Mouse (Mus musculus): ENCODE data around the gene Prap1. TPM values are rescaled to one million over a fixed set of nuclear protein-coding genes. Genes with fewer than 3 reads are reported as not detected.

Prap1 gene
- polyA plus RNA-seq, 1 experiment from 2014 or later: 9.5 TPM

DNA sequence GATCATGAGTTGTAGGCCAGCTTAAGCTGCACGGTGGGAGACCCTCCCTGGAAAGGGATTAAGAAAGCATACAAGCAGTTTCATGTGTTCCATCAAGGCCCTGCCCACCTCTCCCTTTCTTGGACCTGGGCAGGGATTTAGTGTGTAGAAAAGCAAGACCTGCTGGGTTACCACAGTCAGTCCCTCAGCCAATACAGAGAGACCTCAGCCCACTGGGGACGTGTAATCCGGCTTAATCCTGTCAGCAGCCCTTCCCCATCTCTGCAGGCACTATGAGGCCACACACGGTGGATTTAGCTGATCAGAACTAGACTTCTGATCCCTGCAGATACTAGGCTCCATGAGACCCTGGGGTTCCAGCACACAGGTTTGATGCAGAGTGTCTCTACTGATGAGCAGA, 33.6 kb upstream of the Prap1 start:
- no peak overlapping the region for H3K9ac ChIP-seq (ENCODE audit: low read depth, low read length)
- H3K9me3 ChIP-seq (replicated peaks; ENCODE audit: control insufficient read depth, low read length): no peaks in the 10 kb centered on the region
- H3K4me2 ChIP-seq (ENCODE audit: low read depth, low read length): no peak overlapping the region
- 27% methylated on average over 4 of the region's 4 CpGs for whole genome bisulfite sequencing (ENCODE audit: insufficient replicate concordance)
- H3K27ac ChIP-seq (ENCODE audit: low read length): no peak overlapping the region
- peaks cover 74% of the 10 kb centered on the region for H3K27me3 ChIP-seq (ENCODE audit: control insufficient read depth, insufficient read depth, low read depth, low read length)
- H3K36me3 ChIP-seq (ENCODE audit: control insufficient read depth, insufficient read depth): no peaks in the 10 kb centered on the region
- no peak overlapping the region for H3K4me3 ChIP-seq (ENCODE audit: low read depth, low read length)
- ATAC-seq (ENCODE audit: low read depth): no peak
- no peaks in the 10 kb centered on the region for H3K4me1 ChIP-seq (ENCODE audit: control insufficient read depth, low read depth, low read length)

DNA sequence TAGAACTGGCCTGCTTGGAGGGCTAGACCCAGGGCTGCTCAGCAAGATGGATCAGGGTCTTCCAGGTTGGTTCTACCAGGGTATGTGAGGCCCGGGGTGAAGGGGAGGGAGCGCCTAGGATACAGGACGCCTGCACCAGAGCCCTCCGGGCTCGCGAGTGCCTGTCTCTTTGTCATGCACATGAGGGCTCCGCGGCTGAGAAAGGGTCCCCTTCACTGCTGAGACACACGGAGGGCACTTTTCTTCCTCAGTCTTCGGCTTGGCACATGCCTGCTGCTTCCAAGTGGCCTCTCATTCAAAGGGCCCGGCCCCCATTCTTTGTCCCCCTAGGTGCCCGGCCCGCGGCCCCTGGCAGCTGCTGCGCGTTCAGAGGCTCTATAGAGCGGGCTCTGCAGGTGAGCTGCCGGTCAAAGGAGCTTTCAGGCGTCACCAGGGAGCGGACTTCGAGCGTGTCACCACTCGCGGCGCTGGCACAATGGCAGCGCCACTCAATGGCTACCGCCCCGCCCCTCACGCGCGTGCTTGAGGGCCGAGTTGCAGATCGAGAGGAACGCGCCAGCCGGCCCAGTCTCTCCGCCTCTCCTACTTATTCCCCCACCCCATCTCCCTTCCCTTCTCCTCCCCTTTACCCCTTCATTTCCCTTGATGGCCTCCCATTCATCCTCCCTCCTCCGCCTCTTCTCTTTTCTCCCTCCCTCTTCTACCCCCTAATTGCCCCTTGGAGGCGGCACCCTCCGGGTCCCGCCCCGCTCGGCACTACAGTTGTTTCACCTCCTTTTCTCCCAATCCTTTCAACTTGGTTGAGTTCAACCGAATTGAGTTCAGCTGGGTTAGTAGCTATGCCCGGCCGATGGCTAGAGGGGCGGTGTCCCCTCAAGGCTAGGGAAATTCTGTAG, 32.0 kb upstream of the Prap1 start:
- Histone ChIP-seq H3K4me1 (ENCODE audit: control insufficient read depth, low read depth, low read length) (no peaks in the 10 kb centered on the region), H3K4me2 (ENCODE audit: low read depth, low read length) (no peak overlapping the region), H3K9me3 (replicated peaks; ENCODE audit: control insufficient read depth, low read length) (no peaks in the 10 kb centered on the region), H3K4me3 (ENCODE audit: low read depth, low read length) (no peak overlapping the region), H3K27me3 (ENCODE audit: control insufficient read depth, insufficient read depth, low read depth, low read length) (peaks cover 70% of the 10 kb centered on the region), H3K27ac (ENCODE audit: low read length) (no peak overlapping the region), H3K36me3 (ENCODE audit: control insufficient read depth, insufficient read depth) (no peaks in the 10 kb centered on the region), H3K9ac (ENCODE audit: low read depth, low read length) (no peak overlapping the region)
- 3% methylated on average over 44 of the region's 47 CpGs for WGBS (ENCODE audit: insufficient replicate concordance)
- no peak for ATAC-seq (ENCODE audit: low read depth)

DNA sequence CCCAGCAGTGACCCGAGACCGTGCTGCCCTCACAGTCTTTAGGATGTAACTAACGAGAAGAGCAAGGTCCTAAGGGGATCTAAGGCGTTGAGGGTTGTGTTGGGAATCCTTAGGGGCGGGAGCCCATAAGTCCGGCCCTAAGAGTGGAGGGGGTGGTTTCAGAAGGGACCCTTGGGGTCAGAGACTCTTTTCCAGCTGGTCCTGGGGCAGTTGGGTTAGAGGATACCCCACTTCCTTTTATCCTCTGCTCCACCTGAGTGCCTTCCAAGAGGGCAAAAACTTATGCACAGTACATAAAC, 31.4 kb upstream of the Prap1 start:
- Histone ChIP-seq H3K27ac (ENCODE audit: low read length) (no peak overlapping the region), H3K4me1 (ENCODE audit: control insufficient read depth, low read depth, low read length) (no peaks in the 10 kb centered on the region), H3K9me3 (replicated peaks; ENCODE audit: control insufficient read depth, low read length) (no peaks in the 10 kb centered on the region), H3K4me3 (ENCODE audit: low read depth, low read length) (no peak overlapping the region), H3K27me3 (ENCODE audit: control insufficient read depth, insufficient read depth, low read depth, low read length) (peaks cover 64% of the 10 kb centered on the region), H3K9ac (ENCODE audit: low read depth, low read length) (no peak overlapping the region), H3K4me2 (ENCODE audit: low read depth, low read length) (no peak overlapping the region), H3K36me3 (ENCODE audit: control insufficient read depth, insufficient read depth) (no peaks in the 10 kb centered on the region)
- ATAC-seq (ENCODE audit: low read depth): no peak
- WGBS (ENCODE audit: insufficient replicate concordance): 5% methylated on average over 6 of the region's 6 CpGs

DNA sequence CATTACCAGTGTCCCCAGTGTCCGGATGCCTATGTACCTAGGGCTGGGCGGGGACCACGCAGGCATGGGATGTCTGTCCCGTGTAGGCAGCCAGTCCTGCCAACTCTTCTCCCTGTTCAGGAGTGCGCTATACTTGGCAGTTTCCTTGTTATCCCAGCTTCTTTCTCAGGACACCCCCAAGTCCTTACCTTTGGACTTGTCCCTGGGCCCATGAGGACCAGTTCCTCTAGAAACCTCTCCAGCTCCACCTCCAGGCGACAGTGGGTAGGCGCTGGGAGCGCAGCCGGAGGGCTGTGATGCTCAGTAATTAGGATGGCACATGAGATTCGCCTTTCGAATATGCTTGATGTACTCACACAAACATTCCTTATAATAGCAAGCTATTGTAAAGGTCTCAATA, 30.9 kb upstream of the Prap1 start:
- H3K4me3 ChIP-seq (ENCODE audit: low read depth, low read length): no peak overlapping the region
- peaks cover 58% of the 10 kb centered on the region for H3K27me3 ChIP-seq (ENCODE audit: control insufficient read depth, insufficient read depth, low read depth, low read length)
- H3K9me3 ChIP-seq (replicated peaks; ENCODE audit: control insufficient read depth, low read length): no peaks in the 10 kb centered on the region
- no peaks in the 10 kb centered on the region for H3K4me1 ChIP-seq (ENCODE audit: control insufficient read depth, low read depth, low read length)
- H3K27ac ChIP-seq (ENCODE audit: low read length): no peak overlapping the region
- no peak for ATAC-seq (ENCODE audit: low read depth)
- no peak overlapping the region for H3K4me2 ChIP-seq (ENCODE audit: low read depth, low read length)
- H3K36me3 ChIP-seq (ENCODE audit: control insufficient read depth, insufficient read depth): no peaks in the 10 kb centered on the region
- H3K9ac ChIP-seq (ENCODE audit: low read depth, low read length): no peak overlapping the region
- 20% methylated on average over 11 of the region's 11 CpGs for WGBS (ENCODE audit: insufficient replicate concordance)

DNA sequence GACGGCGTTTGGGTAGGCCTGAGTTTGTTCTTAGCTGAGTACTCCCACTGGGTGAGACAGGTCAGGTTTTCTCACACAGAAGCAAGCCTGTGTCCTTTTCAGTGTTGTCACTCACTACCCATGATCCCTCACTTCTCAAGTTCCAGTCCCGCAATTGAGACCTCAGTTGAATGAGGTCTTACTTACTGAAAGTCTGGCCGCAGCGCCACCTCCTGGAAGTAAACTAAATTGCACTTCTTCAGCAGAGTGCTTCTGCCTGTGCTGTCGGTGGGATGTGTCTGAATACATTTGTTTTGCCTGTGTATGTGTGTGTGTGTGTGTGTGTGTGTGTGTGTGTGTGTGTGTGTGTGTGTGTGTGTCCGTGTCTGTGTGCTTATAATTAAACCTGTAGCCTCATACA, 30.1 kb upstream of the Prap1 start:
- no peaks in the 10 kb centered on the region for H3K4me1 ChIP-seq (ENCODE audit: control insufficient read depth, low read depth, low read length)
- no peak overlapping the region for H3K9ac ChIP-seq (ENCODE audit: low read depth, low read length)
- H3K27ac ChIP-seq (ENCODE audit: low read length): no peak overlapping the region
- H3K4me3 ChIP-seq (ENCODE audit: low read depth, low read length): no peak overlapping the region
- ATAC-seq (ENCODE audit: low read depth): no peak
- H3K27me3 ChIP-seq (ENCODE audit: control insufficient read depth, insufficient read depth, low read depth, low read length): peaks cover 50% of the 10 kb centered on the region
- WGBS (ENCODE audit: insufficient replicate concordance): 22% methylated on average over 7 of the region's 7 CpGs
- H3K9me3 ChIP-seq (replicated peaks; ENCODE audit: control insufficient read depth, low read length): no peaks in the 10 kb centered on the region
- H3K36me3 ChIP-seq (ENCODE audit: control insufficient read depth, insufficient read depth): no peaks in the 10 kb centered on the region
- H3K4me2 ChIP-seq (ENCODE audit: low read depth, low read length): no peak overlapping the region

DNA sequence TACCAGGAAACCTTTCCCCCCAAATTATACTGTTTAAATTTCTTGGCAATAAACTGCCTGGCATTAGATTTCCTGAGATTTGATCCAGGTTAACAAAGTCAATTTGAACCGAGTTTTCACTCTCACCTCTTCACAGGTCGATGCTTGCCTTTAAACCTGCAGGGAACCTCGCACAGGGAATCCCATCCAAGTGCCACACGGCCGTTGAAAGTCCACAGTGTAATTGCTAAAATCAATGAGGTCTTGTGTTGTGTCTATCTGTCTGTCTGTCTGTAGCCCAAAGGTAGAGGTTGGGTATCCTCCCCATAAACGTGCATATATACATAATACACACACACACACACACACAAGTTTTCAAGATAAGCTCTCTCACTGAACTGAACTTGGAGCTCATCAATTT, 25.8 kb upstream of the Prap1 start:
- H3K4me3 ChIP-seq (ENCODE audit: low read depth, low read length): no peak overlapping the region
- WGBS (ENCODE audit: insufficient replicate concordance): 46% methylated on average over 6 of the region's 6 CpGs
- H3K9me3 ChIP-seq (replicated peaks; ENCODE audit: control insufficient read depth, low read length): no peaks in the 10 kb centered on the region
- no peaks in the 10 kb centered on the region for H3K4me1 ChIP-seq (ENCODE audit: control insufficient read depth, low read depth, low read length)
- peaks cover 7% of the 10 kb centered on the region for H3K27me3 ChIP-seq (ENCODE audit: control insufficient read depth, insufficient read depth, low read depth, low read length)
- H3K36me3 ChIP-seq (ENCODE audit: control insufficient read depth, insufficient read depth): no peaks in the 10 kb centered on the region
- H3K9ac ChIP-seq (ENCODE audit: low read depth, low read length): no peak overlapping the region
- no peak for ATAC-seq (ENCODE audit: low read depth)
- no peak overlapping the region for H3K4me2 ChIP-seq (ENCODE audit: low read depth, low read length)
- no peak overlapping the region for H3K27ac ChIP-seq (ENCODE audit: low read length)

DNA sequence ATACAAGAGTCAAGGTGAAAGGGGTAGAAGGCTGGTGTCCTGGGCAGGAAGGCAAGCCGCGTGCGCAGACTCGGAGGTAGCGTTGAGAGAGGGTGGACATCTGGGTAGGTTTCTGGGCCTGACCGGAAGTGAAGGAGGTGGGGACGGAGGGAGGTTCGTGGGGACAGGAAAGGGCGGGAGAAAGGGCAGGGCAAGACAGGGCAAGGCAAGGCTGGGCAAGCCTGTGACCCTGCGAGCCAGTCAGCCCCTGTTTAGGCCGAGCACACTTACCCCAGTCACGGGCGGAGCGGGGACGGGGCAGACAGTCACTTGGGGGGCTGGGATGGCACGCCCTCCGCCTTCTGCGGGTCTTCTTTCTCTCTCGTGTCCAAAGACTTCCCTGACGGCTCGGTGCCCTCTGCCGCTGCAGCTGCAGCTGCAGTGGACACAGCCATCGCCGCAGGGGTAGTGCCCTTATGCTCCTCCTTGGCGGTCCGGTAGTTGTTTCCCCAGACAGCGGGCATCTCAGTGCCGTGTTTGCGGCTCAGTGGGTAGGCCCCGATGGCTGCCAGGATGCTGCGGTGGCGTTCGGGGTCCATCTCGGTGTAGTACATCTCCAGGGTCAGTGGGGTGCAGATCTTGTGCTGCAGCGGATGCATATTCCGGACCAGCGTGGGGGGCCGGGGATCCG, 23.0 kb upstream of the Prap1 start:
- Histone ChIP-seq H3K27me3 (ENCODE audit: control insufficient read depth, insufficient read depth, low read depth, low read length) (peaks cover 2% of the 10 kb centered on the region; the same call in 1 of the 2 replicates), H3K9ac (ENCODE audit: low read depth, low read length) (no peak overlapping the region), H3K4me1 (ENCODE audit: control insufficient read depth, low read depth, low read length) (no peaks in the 10 kb centered on the region), H3K9me3 (replicated peaks; ENCODE audit: control insufficient read depth, low read length) (no peaks in the 10 kb centered on the region), H3K4me2 (ENCODE audit: low read depth, low read length) (peak overlapping the region; percentile 26; the same call in 1 of the 2 replicates), H3K27ac (ENCODE audit: low read length) (no peak overlapping the region), H3K36me3 (ENCODE audit: control insufficient read depth, insufficient read depth) (no peaks in the 10 kb centered on the region), H3K4me3 (ENCODE audit: low read depth, low read length) (peak overlapping the region; percentile 1; the same call in 1 of the 2 replicates)
- 33% methylated on average over 36 of the region's 39 CpGs for WGBS (ENCODE audit: insufficient replicate concordance)
- peak; percentile 50; the same call in 1 of the 2 replicates for ATAC-seq (ENCODE audit: low read depth)

DNA sequence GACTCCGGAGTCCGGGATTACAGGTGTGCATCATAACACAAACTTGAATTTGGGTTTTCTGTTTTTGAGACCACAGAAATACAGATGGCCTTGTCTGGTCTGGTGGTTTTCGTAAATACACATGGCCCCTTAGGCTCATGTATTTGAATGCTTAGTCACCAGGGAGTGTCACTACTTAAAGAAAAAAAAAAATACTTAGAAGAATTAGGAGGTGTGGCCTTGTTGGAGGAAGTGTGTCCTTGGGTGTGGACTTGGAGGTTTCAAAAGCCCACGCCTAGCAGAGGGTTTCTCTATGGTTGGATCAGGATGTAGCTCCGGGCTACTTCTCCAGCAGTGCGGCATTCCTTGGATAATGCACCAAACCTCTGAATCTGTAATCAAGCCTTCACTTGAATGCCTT, 15.5 kb upstream of the Prap1 start:
- Histone ChIP-seq H3K4me3 (ENCODE audit: low read depth, low read length) (no peak overlapping the region), H3K4me2 (ENCODE audit: low read depth, low read length) (no peak overlapping the region), H3K4me1 (ENCODE audit: control insufficient read depth, low read depth, low read length) (no peaks in the 10 kb centered on the region), H3K36me3 (ENCODE audit: control insufficient read depth, insufficient read depth) (no peaks in the 10 kb centered on the region), H3K27me3 (ENCODE audit: control insufficient read depth, insufficient read depth, low read depth, low read length) (peaks cover 34% of the 10 kb centered on the region), H3K9ac (ENCODE audit: low read depth, low read length) (no peak overlapping the region), H3K27ac (ENCODE audit: low read length) (no peak overlapping the region), H3K9me3 (replicated peaks; ENCODE audit: control insufficient read depth, low read length) (no peaks in the 10 kb centered on the region)
- ATAC-seq (ENCODE audit: low read depth): no peak
- 53% methylated on average over 6 of the region's 6 CpGs for WGBS (ENCODE audit: insufficient replicate concordance)

DNA sequence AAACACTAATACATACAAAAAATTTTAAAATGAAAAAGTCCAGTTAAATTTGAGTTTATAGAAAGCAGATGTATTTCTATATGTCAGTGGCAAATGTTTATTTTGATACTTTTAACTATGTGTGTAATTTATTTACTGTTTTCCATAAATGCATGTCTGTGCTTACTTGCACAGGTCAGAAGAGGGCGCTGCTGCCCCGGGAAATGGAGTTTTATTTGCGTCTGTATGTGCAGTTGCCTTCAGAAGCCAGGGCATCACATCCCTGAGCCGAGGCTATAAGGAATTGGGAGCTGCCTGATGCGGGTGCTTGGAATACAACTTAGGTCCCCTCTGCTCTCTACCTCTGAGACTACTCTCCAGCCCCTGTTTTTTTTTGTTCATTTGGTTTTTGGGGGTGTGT, 14.5 kb upstream of the Prap1 start:
- Histone ChIP-seq H3K27ac (ENCODE audit: low read length) (no peak overlapping the region), H3K36me3 (ENCODE audit: control insufficient read depth, insufficient read depth) (no peaks in the 10 kb centered on the region), H3K4me2 (ENCODE audit: low read depth, low read length) (no peak overlapping the region), H3K9ac (ENCODE audit: low read depth, low read length) (no peak overlapping the region), H3K9me3 (replicated peaks; ENCODE audit: control insufficient read depth, low read length) (no peaks in the 10 kb centered on the region), H3K4me3 (ENCODE audit: low read depth, low read length) (no peak overlapping the region), H3K27me3 (ENCODE audit: control insufficient read depth, insufficient read depth, low read depth, low read length) (peaks cover 31% of the 10 kb centered on the region), H3K4me1 (ENCODE audit: control insufficient read depth, low read depth, low read length) (no peaks in the 10 kb centered on the region)
- WGBS (ENCODE audit: insufficient replicate concordance): 2% methylated on average over 5 of the region's 5 CpGs
- no peak for ATAC-seq (ENCODE audit: low read depth)

All from liver, embryonic 16.5 days (tissue).